Mouse (Mus musculus): Measurements from ENCODE around the gene Sys1. TPM values are rescaled to one million over a fixed set of nuclear protein-coding genes. Genes with fewer than 3 reads are reported as not detected.

The Sys1 gene
- polyA plus RNA-seq (2012; rRNA removed), result 20.3 and 20.5 TPM in 2 replicates

DNA sequence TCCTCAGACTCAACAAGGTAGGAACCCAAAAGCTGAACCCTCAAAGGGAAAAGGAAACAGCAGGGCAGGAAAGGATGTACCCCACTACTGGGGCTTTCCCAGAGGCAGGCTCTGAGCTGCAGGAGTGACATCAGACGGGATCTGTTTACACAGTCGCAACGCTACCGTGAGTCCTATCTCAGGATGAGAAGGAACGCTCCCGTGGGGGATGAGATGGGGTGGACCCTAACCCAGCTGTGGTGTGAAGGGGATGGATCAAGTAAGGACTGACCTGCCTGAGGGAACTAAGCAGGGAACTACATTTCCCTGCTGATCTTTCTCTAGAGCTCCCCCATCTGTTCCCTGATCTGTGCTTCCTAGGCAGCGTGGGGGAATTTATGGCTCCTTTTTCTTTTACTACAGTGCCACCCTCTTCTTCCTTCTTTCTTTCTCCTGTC, at the start of gene Sys1:
Gene Sys1, plus strand, starts transcription at position 101 of the 437 bp plus-strand sequence.

DNA sequence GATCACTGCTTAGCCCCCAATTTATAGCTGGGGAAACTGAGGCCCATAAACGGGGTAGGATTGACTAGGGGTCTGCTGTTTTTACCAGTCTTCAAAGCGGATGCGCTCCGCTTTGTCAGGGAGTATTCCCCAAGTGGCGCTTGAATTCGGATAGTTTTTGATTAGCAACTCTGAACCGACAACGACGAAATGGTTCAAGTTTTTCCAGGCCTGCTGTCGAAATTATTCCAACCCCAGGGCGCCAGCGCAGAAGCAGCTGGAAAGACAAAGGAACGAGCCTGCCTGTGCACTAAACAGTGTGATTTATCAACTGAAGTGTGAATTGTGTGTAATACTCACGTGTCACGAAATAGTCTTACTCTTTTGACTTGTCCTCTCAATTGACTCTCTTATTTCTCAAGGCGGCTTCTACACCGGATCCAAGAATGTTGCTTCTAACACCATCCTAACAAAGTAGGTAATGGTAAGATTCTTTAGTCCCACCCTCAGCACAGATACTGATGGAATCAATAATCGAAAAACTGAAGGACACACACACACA, 13.2 kb upstream of the Sys1 start, which contains the start of gene Sdc4:
Gene Sdc4, minus strand, starts transcription at position 428 of the 541 bp plus-strand sequence.

DNA sequence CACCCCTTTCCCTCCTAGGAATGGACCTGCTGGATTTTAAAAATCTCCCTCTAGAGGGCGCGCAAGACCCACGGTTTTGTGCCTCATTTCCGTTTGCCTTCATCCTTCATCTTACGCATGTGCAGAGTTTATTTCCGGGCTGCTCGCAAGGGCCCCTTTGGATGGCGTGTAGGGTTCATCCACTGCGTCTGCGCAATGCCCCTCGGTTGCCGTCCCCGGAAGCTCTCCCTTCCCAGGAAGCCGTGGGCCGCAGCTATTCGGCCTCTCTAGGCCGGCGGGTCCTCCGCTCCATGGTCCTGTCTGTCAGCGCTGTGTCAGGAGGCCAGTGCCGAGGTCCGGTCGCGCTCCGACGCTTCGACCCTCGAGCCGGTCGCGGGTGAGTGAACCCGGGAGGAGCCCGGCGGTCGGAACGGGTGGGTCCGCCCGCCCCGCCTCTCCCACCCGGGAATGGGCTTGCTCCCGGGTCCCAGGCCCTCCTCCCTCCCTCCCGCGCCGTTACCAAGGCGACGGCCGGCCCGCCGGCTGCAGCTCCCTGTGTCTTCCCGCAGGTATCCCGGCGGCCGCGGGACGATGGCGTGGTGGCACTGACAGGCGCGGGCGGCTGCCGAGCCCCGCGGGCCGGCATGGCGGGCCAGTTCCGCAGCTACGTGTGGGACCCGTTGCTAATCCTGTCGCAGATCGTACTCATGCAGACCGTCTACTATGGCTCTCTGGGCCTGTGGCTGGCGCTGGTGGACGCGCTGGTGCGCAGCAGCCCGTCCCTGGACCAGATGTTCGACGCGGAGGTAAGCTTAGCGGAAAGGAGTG, 4.2 kb downstream of the Sys1 start, which contains the start of gene Gm20458:
Gene Gm20458, plus strand, starts transcription at position 223 of the 807 bp plus-strand sequence.

DNA sequence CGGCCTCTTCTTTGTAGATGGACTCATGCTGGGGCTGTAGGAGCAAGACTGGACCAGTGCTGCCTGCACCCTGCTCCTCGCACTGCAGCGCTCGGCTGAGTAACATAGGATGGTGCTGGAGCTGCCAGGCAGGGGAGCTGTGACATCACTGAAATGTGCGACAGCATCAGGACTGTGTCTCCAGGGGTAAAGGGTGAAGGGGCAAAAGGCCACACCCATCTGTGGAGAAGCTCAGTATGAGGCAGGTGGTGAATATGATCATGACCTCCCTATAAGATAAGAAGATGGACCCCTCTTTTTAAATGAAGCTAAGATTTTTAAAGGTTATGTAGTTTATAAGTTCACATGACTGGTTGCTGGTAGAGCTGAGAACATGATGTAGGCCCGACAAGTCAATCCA, 16.9 kb downstream of the Sys1 start, which contains the start of gene Trp53tg5:
Gene Trp53tg5, minus strand, starts transcription at position 101 of the 400 bp plus-strand sequence.

DNA sequence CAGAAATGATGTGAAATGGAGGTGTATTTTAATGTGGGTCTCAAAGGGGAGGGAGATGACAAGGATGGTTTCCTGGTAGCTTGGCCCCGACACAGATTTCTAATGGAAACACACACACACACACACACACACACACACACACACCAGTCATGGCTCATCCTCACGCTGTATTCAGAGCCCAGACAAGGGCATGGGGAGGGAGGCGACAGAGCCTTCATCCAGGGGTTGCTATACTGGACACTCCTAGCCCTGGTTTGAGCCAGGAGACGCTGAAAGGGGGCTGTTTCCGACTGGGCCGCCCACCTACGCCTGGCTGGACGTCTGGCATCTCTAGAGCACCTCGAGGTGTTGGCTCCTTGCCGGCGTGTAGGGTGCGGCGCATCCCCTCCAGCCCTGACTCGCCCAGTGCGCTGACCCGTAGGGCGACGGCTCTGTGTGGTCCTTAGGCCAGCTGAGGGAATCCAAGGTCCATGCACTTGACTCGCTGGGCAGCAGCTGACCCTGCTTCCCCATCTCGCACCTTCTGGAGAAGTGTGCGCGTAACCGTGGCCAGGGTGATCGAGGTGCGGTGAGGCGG, 29.0 kb downstream of the Sys1 start, which contains the start of gene Dbndd2:
Gene Dbndd2, plus strand, starts transcription at position 426 of the 577 bp plus-strand sequence.

DNA sequence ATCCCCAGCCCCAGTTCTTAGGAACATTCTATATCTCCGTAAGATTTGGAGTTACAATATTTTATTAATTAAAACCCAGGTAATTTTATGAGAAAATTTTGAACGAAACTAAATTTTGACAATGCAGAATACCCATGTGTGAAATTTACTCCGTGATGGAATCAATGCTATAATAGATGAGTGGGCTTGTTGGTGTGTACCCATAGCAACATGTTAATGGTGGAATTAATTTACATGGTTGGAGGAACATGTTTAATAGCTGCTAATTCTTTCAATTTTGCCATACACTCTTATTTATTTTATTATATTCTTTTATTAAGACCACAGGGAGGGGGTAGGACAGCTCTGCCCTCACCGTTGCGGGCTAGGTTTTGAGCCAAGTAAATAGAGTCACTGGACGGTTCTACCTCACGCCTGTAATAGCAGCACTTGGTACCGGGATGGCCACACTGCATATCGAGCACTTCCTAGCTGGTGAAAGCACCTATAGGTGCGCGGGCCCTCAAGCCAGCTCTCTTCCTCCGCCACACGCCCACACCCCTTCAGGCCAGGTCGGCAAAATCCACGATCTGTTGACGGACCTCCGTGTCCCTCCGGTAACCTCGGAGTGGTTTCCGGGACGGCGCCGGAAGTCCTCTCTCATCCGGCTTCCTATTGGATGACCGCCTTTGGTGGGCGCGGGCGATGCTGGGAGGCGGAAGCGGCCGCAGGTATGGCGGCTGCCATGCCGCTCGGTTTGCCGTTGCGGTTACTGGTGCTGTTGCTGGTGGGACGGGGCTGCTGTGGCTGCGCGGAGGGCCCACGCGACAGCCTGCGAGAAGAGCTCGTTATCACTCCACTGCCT, 40.3 kb downstream of the Sys1 start, which contains the start of gene Pigt:
Gene Pigt, plus strand, starts transcription at position 674 of the 844 bp plus-strand sequence.

Other genes with a start within 250 kb of the Sys1 start
- 0.07 and 0.16 TPM in 2 replicates for gene Wfdc15b, start 235.3 kb upstream of the Sys1 start, polyA plus RNA-seq (2012; rRNA removed)
- gene Svs2, start 218.5 kb upstream of the Sys1 start, polyA plus RNA-seq (2012; rRNA removed), result not detected in 2 replicates
- not detected in 2 replicates for gene Svs3b, start 200.3 kb upstream of the Sys1 start, polyA plus RNA-seq (2012; rRNA removed)
- gene Svs4, start 178.5 kb upstream of the Sys1 start, polyA plus RNA-seq (2012; rRNA removed), result not detected in 2 replicates
- gene Svs3a, start 167.7 kb upstream of the Sys1 start, polyA plus RNA-seq (2012; rRNA removed), result not detected in 2 replicates
- gene Svs6, start 140.2 kb upstream of the Sys1 start, polyA plus RNA-seq (2012; rRNA removed), result not detected in 2 replicates
- gene Svs5, start 124.2 kb upstream of the Sys1 start, polyA plus RNA-seq (2012; rRNA removed), result not detected in 2 replicates
- 25.7 and 26.9 TPM in 2 replicates for gene Slpi, start 67.9 kb upstream of the Sys1 start, polyA plus RNA-seq (2012; rRNA removed)
- 0.01 and 0.13 TPM in 2 replicates for gene Rbpjl, start 53.8 kb upstream of the Sys1 start, polyA plus RNA-seq (2012; rRNA removed)
- gene Matn4, start 51.8 kb upstream of the Sys1 start, polyA plus RNA-seq (2012; rRNA removed), result 0.17 and 0.21 TPM in 2 replicates
- gene Sdc4, start 13.1 kb upstream of the Sys1 start, polyA plus RNA-seq (2012; rRNA removed), result 46.8 and 52.3 TPM in 2 replicates
- 0.55 and 0.61 TPM in 2 replicates for gene Gm20458, start 4.0 kb downstream of the Sys1 start, polyA plus RNA-seq (2012; rRNA removed)
- not detected in 2 replicates for gene Trp53tg5, start 16.8 kb downstream of the Sys1 start, polyA plus RNA-seq (2012; rRNA removed)
- 11.3 and 12.0 TPM in 2 replicates for gene Dbndd2, start 29.1 kb downstream of the Sys1 start, polyA plus RNA-seq (2012; rRNA removed)
- 15.6 and 19.3 TPM in 2 replicates for gene Pigt, start 40.6 kb downstream of the Sys1 start, polyA plus RNA-seq (2012; rRNA removed)
- 1.6 and 2.0 TPM in 2 replicates for gene Wfdc2, start 105.4 kb downstream of the Sys1 start, polyA plus RNA-seq (2012; rRNA removed)
- gene Spint3, start 116.5 kb downstream of the Sys1 start, polyA plus RNA-seq (2012; rRNA removed), result not detected in 2 replicates
- 0.05 and 0.06 TPM in 2 replicates for gene Wfdc6a, start 128.5 kb downstream of the Sys1 start, polyA plus RNA-seq (2012; rRNA removed)
- not detected in 2 replicates for gene Eppin, start 136.6 kb downstream of the Sys1 start, polyA plus RNA-seq (2012; rRNA removed)
- gene Wfdc6b, start 156.6 kb downstream of the Sys1 start, polyA plus RNA-seq (2012; rRNA removed), result not detected in 2 replicates
- not detected in 2 replicates for gene Wfdc8, start 156.7 kb downstream of the Sys1 start, polyA plus RNA-seq (2012; rRNA removed)
- gene Wfdc16, start 181.8 kb downstream of the Sys1 start, polyA plus RNA-seq (2012; rRNA removed), result not detected in 2 replicates
- not detected in 2 replicates for gene Wfdc10, start 199.1 kb downstream of the Sys1 start, polyA plus RNA-seq (2012; rRNA removed)
- not detected in 2 replicates for gene Wfdc9, start 199.6 kb downstream of the Sys1 start, polyA plus RNA-seq (2012; rRNA removed)
- not detected in 2 replicates for gene Wfdc11, start 217.1 kb downstream of the Sys1 start, polyA plus RNA-seq (2012; rRNA removed)
- not detected in 2 replicates for gene Wfdc13, start 228.1 kb downstream of the Sys1 start, polyA plus RNA-seq (2012; rRNA removed)
- not detected in 2 replicates for gene Spint4, start 241.5 kb downstream of the Sys1 start, polyA plus RNA-seq (2012; rRNA removed)

Measured in liver, embryonic 18 days (tissue).